Mouse (Mus musculus): ENCODE data around the gene Ech1.

DNA sequence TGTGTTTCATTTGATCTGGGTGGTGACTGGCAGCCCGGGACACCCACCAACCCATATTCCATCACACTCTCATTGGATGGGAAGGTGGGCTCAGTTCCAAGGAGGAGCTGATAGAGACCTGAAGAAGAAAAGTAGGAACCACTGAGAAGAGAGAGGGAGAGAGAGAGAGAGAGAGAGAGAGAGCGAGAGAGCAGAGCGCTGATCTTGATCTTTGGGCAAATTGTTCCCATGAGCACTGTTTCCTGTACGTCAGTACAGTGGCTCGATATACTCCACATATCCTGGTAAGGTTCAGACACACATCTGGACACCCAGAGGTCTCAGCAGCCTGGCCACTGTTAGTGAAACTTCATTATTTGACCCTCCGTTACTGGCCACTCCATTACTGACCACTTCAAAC is 38.5 kb downstream of the Ech1 start, which contains the start of gene Lgals7:
- TF ChIP-seq POLR2A (IDR thresholded peaks at IDR 0.05; ENCODE audit: insufficient read length, low read depth) = no peak
- no peak for TF ChIP-seq TCF12 (IDR thresholded peaks at IDR 0.05; ENCODE audit: insufficient read depth, poor library complexity, severe bottlenecking)
- no peak for TF ChIP-seq REST (IDR thresholded peaks at IDR 0.05; ENCODE audit: insufficient read depth, insufficient read length)
- no peak for TF ChIP-seq MYOG (IDR thresholded peaks at IDR 0.05; ENCODE audit: control insufficient read depth in 1 of 3, insufficient read depth in 1 of 3, insufficient read length in 2 of 3, low read depth in 2 of 3)
- TF ChIP-seq CEBPB (IDR thresholded peaks at IDR 0.05; ENCODE audit: insufficient read depth, poor library complexity, severe bottlenecking) = no peak
- no peak for TF ChIP-seq E2F4 (IDR thresholded peaks at IDR 0.05; ENCODE audit: insufficient read depth)
- TF ChIP-seq MAX (IDR thresholded peaks at IDR 0.05; ENCODE audit: low read depth) = no peak
- no peak for TF ChIP-seq POLR2AphosphoS2 (IDR thresholded peaks at IDR 0.05; ENCODE audit: insufficient read length, low read depth)

Measured in myocyte (in vitro differentiated cells).